Mouse (Mus musculus): ENCODE measurements around the gene Msl3l2.

Msl3l2 gene

DNA sequence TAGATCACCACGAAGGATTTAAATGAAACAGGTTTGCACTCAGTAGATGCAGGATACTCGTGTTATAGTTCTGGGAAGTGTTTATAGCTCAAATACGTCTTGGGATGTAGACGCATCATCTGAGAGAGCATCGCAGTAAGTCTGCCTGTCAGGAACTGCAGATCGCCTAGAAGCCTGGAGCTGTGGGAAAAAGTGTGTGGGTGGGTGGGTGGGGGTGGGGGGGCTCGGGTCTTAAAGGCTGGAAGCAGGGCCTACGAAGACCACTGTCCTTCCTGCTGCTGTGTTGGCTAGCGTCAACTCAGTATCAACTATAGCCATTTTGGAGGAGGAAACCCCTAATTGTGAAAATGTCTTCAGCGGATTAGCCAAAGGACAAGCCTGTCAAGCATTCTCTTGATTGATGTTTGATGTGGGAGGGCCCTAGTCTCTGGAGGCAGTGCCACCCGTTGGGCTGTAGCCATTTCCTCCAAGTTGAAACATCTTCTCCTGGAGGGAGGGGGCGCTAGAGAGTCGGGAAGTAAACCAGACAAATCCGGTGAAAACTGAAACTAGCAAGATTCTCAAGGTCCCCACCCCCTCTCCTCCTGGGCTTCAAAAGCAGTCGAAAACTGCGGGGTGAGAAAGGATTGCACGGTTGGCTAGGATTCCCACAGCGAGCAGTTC is at the start of gene Msl3l2:
TSS of gene Msl3l2 (plus strand) at position 585 of the 663 bp plus-strand sequence.
- peak; percentile 92 for DNase-seq (ENCODE audit: inconsistent ontology term)

DNA sequence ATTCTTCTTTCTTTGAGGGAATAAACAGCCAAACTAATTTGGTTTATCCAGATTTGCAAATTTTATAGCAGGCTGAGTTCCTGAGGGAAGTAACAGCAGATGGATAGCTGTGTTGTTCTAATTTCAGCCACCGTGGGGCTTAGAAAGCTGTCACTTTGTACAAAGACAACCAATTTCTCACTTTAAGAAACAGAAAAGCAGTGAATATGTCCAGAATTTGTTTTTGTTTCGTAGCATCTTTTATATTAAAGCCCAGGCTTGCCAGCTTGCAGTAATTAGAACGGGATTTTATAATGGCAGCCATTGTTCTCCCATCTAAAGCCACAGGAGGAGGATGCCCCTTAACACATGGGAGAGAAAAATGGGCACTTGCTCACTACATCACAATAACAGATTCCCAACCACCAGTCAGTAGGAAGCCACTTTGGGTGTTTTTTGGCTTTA is 47.7 kb upstream of the Msl3l2 start:
- DNase-seq (ENCODE audit: inconsistent ontology term): peak; percentile 37

DNA sequence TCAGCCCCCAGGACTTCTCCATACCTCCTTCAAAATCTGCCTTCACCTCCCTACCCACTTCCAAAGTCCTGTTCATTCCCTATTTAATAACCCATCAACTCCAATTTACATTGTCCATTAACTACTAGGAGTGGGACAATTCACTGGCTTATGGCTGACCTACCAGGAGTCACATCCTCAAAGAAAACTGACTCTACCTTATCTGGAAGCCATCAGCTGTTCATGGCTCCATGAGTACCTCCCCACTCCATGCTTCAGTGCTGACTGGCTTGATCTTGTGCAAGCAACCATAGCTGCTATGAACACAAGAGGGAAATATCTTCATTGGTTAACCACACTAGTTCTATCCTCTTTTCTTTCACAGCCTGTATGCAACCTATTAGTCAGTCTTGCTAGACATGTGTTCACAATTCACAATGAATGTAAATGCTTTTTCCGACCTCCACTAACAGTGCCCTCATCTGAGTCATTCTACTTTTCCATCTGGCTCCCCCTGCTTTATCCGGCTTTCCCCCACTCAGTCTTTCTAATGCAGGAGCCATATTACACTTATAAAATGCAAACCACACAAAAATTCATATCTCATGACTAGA is 45.4 kb upstream of the Msl3l2 start:
- DNase-seq (ENCODE audit: inconsistent ontology term): peak; percentile 42

DNA sequence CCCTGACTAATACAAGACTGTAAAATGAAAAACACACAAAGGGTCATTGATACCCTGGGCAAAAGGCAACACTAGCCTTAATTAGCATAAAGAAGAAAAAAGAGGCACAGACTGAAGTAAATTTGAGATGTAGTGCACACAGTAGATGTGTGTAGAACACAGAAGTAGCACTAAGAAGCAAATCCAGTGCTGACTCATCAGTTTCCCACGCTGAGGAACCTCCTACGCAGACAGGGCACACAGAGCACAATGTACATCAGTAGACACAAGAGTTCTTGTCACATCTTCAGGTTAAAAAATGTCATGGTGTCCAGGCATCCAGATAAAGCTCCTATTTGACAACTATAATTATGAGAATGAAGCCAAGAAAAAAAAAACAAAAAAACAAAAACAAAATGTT is 44.0 kb upstream of the Msl3l2 start:
- no peak for DNase-seq (ENCODE audit: inconsistent ontology term)

DNA sequence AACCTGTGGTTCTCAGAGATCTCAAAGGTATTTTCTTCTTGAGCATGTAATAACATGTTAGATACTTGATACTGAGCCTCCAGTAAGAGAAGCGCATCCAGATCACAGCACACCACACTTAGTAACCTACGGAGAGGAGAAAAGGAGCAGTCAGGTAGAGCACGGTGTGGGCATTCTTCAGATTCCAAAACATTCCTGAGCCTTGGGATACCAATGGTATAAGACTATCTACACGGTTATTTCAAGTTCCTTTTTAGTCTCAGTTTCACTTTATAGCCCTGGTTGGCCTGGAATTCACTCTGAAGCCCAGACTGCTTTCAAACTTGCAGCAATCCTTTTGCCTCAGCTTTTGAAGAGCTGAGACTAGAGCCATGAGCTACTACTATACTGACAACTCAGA is 17.0 kb upstream of the Msl3l2 start:
- DNase-seq (ENCODE audit: inconsistent ontology term): no peak

DNA sequence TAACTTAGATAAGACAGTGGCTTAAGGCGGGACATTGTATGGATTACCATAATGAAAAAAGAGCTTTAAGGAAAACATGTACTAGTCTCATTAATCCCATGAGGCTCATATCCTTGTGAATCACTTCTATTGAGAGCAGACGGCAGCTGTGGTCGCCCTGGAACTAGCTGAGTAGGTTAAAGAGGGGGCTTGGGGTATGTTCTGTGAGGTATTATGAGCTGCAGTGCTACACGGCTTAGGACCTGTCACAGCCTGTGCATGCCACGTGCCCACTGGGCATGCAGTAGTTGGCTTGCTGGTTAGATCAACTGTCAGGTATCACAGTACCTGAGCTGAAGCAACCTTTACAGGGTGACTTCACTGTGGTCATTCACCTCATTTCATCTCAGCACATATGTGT is 12.1 kb upstream of the Msl3l2 start:
- no peak for DNase-seq (ENCODE audit: inconsistent ontology term)

DNA sequence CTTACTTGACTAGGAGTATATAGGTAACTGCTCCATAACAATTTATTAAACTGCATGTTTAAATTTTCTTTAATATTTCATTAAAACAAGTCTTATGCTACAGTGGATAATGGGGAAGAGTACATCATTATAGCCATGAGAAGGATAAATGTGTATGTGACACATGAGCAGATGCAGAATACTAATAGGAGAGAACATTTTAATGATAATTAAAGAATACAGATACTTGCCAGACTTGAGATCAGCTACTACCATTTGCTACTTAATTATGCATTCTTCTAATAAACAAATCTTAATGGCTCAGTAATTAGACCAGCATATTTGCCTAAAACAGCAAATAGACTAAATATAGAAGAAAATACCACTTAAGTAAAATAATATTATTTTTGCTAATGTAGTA is 10.0 kb upstream of the Msl3l2 start:
- DNase-seq (ENCODE audit: inconsistent ontology term): no peak

DNA sequence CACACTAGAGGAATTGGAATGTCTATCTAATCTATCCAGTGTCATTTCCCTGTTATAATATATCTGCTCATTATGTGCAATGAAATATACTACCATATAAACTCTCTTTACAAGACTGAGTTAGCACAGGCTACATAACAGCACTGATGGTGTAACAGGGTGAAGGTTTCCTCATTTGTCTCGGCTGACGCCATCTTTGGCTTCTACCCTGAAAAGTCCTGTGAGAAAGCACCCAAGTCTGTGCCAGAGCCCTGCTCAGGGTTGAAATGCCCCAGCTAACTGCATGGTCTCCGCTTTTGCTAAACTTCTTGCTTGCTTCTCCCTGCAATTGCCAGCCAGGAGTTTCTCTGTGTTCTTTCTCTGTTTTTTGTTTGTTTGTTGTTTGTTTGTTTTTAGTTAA is 7.6 kb upstream of the Msl3l2 start:
- no peak for DNase-seq (ENCODE audit: inconsistent ontology term)

DNA sequence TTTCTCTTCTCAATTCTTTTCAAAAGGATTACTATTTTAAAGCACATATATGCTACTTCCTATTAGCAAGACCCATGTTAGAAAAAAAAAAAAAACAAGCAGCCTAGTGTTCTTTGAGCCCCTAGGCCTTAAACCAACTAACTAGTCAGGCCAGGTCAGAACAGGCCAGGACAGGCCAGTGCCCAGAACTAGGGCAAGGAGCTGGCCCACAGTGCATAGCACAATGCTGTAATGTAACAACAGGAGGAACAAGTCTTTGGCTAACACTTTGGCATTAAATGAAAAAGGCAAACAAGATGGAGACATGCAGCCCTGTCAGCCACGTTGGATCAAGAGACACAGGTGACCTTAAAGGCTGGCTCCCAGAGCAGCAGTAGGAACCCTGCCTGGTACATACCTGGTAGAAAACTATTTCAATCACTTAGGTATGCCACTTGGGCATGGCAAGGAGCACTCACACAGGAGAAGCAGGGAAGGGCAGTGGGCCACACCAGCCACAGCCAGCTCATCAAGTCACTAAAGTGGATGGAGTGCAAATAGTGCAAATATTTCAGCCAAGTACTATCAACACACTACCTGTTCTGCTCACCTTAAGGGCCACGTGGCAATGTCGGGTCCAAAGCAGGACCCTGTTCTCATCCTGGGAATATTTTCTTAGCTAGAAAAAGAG is 6.9 kb upstream of the Msl3l2 start:
- no peak for DNase-seq (ENCODE audit: inconsistent ontology term)

DNA sequence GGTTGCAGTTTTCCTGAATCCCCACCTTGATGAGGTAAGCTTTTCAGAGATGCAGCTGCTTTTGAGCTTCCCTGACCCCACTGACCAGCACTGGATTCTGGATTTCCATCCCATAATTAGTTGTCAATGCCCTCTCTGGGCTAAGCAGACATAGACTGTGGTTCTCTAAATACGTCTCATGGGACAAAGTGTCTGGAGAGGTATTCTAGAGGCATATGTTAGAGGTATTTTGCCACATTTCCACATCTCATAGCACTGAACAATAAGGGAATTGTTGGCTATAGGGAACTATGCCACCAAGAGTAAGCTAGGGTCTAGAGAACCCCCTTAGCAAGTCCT is 248 bp downstream of the Msl3l2 start:
- DNase-seq (ENCODE audit: inconsistent ontology term): no peak

DNA sequence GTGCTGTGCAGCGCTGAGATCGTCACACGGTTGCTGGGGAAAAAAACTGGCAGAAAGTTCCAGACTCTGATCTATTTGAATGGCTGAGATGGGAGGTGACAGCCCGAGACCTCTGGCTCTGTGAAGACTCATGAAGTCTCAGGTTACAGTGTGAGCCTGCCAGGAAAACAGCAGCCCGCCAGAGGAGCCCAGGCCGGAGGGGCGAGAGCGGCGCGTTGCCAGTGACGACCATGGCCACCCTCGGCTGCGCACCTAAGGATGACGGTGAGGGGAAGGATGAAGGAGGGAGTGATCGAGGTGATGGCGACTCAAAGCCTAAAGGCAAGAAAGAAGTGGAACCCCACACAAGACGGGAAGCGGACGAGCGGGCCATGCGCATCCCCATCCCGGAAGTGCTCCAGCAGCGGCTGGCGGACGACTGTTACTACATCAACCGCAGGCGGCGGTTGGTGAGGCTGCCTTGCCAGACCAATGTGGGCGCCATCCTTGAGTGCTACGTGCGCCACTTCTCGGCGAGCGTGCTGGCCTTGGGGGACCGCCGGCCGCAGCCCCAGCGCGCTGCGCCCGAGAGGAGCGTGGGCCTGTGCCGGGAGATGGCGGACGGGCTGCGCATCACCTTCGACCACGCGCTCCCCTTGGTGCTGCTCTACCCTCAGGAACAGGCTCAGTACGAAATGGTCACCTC is 8.4 kb downstream of the Msl3l2 start:
- DNase-seq (ENCODE audit: inconsistent ontology term): peak; percentile 90

DNA sequence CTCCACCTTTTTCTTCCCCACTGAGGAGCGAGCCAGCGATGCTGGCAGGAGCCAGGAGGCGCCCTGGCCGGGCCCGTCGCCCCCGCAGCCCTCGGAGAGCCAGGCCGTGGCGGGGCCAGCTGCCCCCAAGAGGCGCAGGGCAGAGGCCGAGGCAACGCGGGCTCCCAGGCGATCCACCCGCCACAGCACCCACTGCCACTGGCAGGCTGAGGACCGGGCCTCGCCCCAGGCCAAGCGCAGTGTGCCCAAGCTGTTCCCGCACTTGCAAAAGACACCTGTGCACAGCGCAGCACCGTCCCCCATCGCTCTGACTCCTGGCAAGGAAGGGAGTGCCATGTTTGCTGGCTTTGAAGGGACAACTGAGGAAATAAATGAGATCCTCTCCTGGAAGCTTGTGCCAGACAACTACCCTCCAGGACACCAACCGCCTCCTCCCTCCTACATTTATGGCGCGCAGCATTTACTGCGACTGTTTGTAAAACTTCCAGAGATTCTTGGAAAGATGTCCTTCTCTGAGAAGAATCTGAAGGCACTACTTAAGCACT is 9.0 kb downstream of the Msl3l2 start:
- no peak for DNase-seq (ENCODE audit: inconsistent ontology term)

DNA sequence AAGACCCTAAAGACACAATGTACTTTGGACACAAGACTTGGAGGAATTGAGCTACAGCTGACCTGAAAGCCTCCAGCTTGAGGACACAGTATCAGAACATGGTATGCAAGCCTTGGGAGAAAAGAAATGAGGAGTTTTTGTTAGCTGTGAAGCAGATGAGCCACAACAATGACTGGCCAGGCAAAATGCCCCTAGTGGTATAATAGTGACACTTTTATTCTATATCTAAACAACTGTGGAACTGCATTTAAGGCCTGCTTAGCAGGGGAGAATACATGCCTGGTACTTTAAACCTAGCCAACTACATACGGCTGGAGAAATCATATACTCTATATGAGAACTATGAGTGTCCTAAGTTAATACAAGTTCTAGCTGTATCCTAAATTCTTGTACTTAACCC is 20.3 kb downstream of the Msl3l2 start:
- DNase-seq (ENCODE audit: inconsistent ontology term): no peak

DNA sequence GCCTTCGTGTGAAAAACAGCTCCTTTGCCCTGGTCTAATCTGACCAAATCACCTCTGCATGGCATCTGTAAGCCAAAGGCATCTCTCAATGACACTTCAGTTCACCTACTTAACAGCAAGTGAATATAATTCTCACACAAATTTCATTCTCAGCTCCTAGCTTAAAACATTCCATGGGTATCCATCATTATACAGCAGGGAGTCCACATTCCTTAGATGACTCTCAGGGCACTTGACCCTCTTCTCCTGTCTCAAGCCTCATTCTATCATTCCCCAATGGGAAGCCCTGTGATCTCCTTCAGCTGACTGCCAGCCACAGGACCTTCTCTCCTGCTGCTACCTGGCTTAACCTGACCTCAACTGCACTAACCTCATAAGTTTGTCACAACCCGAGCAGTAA is 22.9 kb downstream of the Msl3l2 start:
- no peak for DNase-seq (ENCODE audit: inconsistent ontology term)

DNA sequence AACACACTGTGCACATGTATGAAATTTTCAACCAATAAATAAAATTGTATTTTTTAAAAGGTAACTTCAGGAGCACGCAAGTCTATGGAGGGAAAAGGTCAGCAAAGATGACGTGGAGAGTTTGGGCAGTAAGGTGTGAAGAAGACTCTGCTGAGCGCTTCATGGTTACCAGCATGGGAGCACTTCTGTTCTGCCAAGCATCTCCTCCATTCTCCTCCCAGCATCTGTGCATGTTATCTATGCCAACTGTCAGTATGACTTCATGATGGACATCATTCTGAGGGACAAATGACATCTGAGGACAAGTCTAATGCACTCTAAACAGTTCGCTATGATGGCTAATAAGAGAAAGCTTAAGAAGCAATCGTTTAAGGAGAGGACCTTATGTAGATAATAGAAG is 30.5 kb downstream of the Msl3l2 start:
- no peak for DNase-seq (ENCODE audit: inconsistent ontology term)

DNA sequence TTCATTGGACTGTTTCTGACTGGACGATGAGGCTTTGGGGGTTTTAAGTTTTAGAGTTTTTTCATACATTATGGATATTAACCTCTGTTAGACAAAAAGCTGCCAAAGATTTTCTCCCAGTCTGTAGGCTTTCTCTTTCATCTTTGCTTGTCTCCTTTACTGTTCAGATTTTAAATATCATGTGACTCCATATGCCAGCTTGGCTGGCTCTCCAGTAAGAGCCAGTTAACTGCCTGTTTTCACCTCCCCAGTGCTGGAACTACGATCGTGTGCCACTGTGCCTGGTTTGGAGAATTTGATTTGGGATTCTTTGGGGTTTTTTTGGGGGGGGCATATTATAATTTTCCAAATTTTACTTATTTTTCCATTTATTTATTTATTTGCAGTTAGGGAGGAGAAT is 42.2 kb downstream of the Msl3l2 start:
- no peak for DNase-seq (ENCODE audit: inconsistent ontology term)

DNA sequence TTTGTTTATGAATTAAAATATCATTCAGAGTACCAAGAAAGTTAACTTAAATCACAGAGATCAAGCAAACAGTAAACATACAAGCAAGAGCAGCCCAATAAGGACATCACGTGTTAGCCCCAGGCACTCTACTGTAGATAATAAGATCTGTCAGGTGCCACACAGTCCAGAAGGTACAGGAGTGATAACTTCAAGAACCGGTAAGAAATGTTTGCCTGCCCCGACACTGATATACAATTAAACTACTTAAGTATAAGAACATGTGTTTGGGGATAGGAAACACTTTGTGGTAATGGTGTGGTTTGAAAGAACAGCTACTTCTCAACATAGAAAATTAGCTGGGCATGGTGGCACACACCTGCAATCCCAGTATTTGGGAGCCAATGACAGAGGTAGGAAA is 50.2 kb downstream of the Msl3l2 start:
- DNase-seq (ENCODE audit: inconsistent ontology term): no peak

DNA sequence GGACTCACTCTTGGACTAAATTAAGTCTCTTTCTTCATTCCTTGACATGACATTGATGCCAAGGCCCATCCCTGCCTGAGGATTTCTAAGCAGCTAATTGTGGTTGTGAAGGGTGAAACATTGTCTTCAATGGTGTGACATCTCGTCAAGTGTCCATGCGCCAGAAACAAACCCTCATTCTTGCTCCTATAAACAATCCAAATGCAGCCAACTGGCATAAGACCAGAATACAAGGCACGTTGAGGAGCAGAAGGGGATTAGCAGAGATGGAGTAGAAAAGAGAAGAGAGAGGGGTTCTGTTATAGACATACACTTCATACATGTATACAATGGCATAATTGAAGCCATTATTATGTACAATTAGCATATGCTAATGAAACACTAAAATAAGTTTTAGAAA is 51.5 kb downstream of the Msl3l2 start:
- DNase-seq (ENCODE audit: inconsistent ontology term): no peak

DNA sequence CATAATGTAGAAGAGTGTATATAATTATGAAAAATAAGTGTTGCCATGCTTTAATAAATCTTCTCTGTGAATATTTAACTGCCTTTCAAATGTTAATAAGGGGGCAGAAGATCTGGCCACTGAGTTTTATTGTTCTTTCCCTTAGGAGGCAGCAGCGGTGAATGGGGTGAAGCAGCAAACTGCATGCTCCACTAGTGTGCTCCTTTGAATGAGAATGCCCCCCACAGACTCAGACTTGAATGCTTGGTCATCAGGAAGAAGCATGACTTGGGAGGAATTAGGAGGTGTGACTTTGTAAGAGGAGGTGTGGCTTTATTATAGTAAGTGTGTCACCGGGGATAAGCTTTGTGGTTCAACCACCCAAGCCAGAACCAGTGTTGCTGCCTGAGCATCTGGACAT is 52.0 kb downstream of the Msl3l2 start:
- DNase-seq (ENCODE audit: inconsistent ontology term): no peak

DNA sequence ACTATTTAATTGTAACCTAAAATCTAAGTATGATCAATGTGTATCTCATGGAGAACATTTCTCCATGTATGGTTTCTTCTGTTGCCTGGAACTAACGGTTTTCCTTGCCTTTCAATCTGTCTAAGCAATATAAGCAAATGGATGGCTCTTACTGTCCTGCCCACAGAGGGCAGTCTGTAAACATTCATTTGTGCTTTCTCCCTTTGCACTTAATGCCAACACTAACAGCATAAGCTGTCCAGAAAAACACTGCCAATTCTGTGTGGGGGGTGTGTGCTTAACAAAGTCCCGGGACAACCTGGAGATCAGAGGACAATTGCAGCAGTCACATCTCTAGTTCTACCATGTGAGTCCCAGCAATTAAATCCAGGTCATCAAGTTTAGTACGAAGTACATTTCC is 57.7 kb downstream of the Msl3l2 start:
- no peak for DNase-seq (ENCODE audit: inconsistent ontology term)

DNA sequence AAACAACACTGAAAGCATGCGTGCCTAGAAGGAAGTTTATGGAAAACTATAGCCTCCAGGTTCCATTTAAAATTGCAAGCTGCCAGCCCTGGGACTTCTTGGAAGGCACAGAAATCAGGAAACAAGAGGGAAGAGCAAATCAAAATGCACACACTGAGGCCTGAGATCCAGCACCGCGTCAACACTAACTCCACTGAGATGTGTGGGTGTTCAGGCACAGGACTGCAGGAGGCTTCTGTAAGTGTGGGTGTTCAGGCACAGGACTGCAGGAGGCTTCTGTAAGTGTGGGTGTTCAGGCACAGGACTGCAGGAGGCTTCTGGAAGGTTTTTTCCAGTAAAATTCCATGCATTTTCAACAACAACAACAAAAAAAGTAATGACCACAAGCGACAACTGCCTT is 59.0 kb downstream of the Msl3l2 start:
- no peak for DNase-seq (ENCODE audit: inconsistent ontology term)

Data from Muller cell, postnatal 12 days (primary cell).